Mouse (Mus musculus): ENCODE measurements around the gene Cpa4.

The Cpa4 gene

GRCm38 (mm10) chr6:30624763-30625162 is 56.6 kb downstream of the Cpa4 start:
- DNase-seq (ENCODE audit: low read depth, low spot score) = no peak

GRCm38 (mm10) chr6:30628152-30628551 is 60.0 kb downstream of the Cpa4 start:
- no peak for DNase-seq (ENCODE audit: low read depth, low spot score)

- DNase-seq (ENCODE audit: low read depth, low spot score) = no peak
Measured at GRCm38 (mm10) chr6:30629989-30630388, 61.8 kb downstream of the Cpa4 start.

DNA sequence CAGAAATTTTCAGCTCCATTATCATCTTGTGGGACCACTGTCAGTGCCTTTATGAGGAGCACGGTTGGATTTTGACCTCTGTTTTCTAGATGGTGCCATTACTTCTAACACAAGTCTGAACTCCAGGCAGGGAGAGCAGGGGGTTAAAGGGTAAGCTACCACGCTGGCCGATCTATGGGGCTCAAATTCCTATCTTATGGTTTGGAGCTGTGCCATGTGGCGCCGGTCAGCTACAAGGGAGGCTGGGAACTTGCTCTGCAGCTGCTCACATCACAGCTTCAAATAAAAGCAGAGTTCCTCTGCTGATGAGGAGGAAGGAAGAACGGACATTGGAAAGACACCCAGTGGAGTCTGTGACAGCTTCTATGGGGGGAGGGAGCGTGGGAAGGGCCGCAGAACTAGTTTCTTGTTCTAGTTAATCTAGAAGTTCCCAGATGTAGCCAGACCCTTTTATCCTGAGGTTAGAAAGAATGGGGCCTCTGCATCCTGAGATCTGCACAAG is 67.2 kb downstream of the Cpa4 start:
- no peak for DNase-seq (ENCODE audit: low read depth, low spot score)

DNA sequence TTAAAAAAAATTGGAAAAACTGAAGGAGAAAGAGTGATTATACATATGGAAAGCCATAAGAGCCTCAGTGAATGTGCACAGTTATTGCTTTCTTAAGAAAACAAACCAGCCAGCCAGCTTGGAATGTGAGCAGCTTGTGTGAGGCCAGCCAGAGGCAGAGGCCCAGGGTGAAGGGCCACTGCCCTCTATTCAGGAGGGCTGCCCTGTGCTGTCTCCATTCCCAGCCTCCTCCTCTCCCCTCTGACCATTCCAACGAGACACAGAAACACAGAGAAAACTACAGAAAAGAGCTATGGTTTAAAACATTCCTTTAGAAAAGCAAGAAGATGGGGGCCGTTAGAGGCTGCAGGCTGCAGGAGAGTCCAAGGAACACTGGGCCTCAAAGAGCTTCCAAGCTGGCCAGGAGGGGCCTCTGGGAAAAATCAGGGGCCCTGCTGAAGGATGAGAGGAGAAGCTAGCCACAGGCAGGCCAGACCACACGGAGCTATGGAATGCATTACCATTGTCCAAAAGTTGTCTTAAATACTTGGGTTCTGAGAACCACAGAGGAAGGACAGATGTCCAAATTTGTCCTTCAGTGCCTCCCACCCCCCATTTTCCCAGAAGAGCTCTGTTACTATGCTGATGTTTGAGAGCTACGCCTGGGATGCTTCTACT is 68.1 kb downstream of the Cpa4 start:
- DNase-seq (ENCODE audit: low read depth, low spot score) = no peak

DNA sequence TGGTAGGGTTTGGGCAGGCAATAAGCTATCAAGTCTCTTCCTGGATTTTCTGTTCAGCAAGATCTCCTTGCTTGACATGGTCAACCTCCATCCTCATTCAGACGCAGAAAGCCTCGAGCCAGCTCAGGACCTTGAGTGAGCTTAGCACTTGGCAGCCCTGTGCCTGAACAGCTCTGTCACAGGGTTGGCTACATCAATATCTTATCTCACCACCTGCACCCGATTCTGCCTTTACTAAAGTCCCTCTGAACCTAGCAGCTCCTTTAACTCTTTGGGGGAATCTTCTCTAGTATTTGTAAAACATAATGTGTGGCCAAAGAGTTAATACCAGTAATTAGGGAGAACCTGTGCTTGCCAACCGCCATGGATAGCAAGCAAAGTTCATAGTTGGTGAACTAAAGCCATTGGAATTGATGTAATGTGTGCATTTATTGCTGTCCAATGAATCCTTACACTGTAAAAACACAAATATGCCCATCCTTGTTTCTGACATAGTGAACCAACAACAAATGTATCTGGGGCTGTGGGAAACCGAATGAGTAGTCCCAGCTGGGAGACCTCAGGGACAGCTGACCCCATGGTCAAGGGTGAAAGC is 70.6 kb downstream of the Cpa4 start, which contains the start of gene Cpa1:
Gene Cpa1, plus strand, starts transcription at position 545 of the 595 bp plus-strand sequence.
- DNase-seq (ENCODE audit: low read depth, low spot score) = no peak
